ENCODE assay signal across 22 mouse cellular contexts in genomic region chr9:16144684-16145083, GRCm38 (mm10).
"Had no signal": no experiment of that assay in that cellular context is flagged by ENCODE, and none has a peak within 500 bp of the region (broad histone marks: within the 10 kb centered on the region; RNA-seq: fewer than 3 reads in every experiment).

No protein-coding gene starts in this region.

- H3K9me3 ChIP-seq: limb, embryonic 12.5 days; limb, embryonic 15.5 days; liver, embryonic 12.5 days; liver, embryonic 15.5 days; lung, embryonic 15.5 days; megakaryocyte, embryonic 14.5 days; midbrain, embryonic 10.5 days; midbrain, embryonic 13.5 days; neural tube, embryonic 13.5 days had no signal

- H3K27ac ChIP-seq: limb, embryonic 12.5 days; limb, embryonic 15.5 days; liver, embryonic 12.5 days; liver, embryonic 15.5 days; lung, embryonic 15.5 days; midbrain, embryonic 10.5 days; midbrain, embryonic 13.5 days; neural tube, embryonic 13.5 days; stomach, postnatal 0 days had no signal

- H3K36me3 ChIP-seq: limb, embryonic 12.5 days; limb, embryonic 15.5 days; liver, embryonic 12.5 days; liver, embryonic 15.5 days; lung, embryonic 15.5 days; midbrain, embryonic 10.5 days; midbrain, embryonic 13.5 days; neural tube, embryonic 13.5 days had no signal

- DNase-seq: kidney, adult 9 months; kidney, postnatal 14 days; kidney, postnatal 4 days; left cerebral cortex, postnatal 4 days; lung, adult 18-20 months; lung, postnatal 10 days; lung, postnatal 36 days; retina, postnatal 1 day; right cerebral cortex, postnatal 4 days; thymus, postnatal 25 days had no signal

- H3K4me3 ChIP-seq: limb, embryonic 12.5 days; limb, embryonic 15.5 days; liver, embryonic 12.5 days; liver, embryonic 15.5 days; lung, embryonic 15.5 days; megakaryocyte, embryonic 14.5 days; midbrain, embryonic 10.5 days; midbrain, embryonic 13.5 days; myocyte; neural tube, embryonic 13.5 days had no signal

- H3K4me1 ChIP-seq: limb, embryonic 12.5 days; liver, embryonic 12.5 days; liver, embryonic 15.5 days; lung, embryonic 15.5 days; megakaryocyte, embryonic 14.5 days had no signal

- H3K27me3 ChIP-seq: limb, embryonic 12.5 days; limb, embryonic 15.5 days; liver, embryonic 12.5 days; liver, embryonic 15.5 days; lung, embryonic 15.5 days; midbrain, embryonic 13.5 days; neural tube, embryonic 13.5 days had no signal

- H3K9ac ChIP-seq: limb, embryonic 12.5 days; limb, embryonic 15.5 days; liver, embryonic 12.5 days; liver, embryonic 15.5 days; lung, embryonic 15.5 days; midbrain, embryonic 13.5 days; neural tube, embryonic 13.5 days had no signal

- H3K4me2 ChIP-seq: limb, embryonic 12.5 days; limb, embryonic 15.5 days; liver, embryonic 12.5 days; liver, embryonic 15.5 days; lung, embryonic 15.5 days; midbrain, embryonic 13.5 days; neural tube, embryonic 13.5 days had no signal

- ATAC-seq: liver, embryonic 12.5 days; midbrain, embryonic 13.5 days; midbrain, embryonic 16.5 days had no signal
